Mouse (Mus musculus) cerebellum, postnatal 36 days (tissue): ENCODE results near the gene Il10ra.

Experiments used
- DNase-seq, 2 experiments: peaks; one replicate each; pipeline ENCODE4 v3.0.0; 2021 to 2022; ENCODE audit warnings: mixed read lengths in 2 of 2

The Il10ra gene

GRCm38 (mm10) chr9:45268597-45269325, at the start of gene Il10ra:
Gene Il10ra (minus strand): TSS chr9:45269149.
- DNase-seq, result peak; percentile 62 to 64

- no peak for DNase-seq
These were observed 48.7 kb upstream of the Il10ra start for GRCm38 (mm10) chr9:45317635-45318034.

GRCm38 (mm10) chr9:45313913-45314312, 45.0 kb upstream of the Il10ra start:
- no peak for DNase-seq

GRCm38 (mm10) chr9:45311858-45312257, 42.9 kb upstream of the Il10ra start:
- no peak for DNase-seq

GRCm38 (mm10) chr9:45308521-45308920, 39.6 kb upstream of the Il10ra start:
- no peak for DNase-seq

- DNase-seq, result no peak
These were observed 37.9 kb upstream of the Il10ra start for GRCm38 (mm10) chr9:45306746-45307410.

- no peak for DNase-seq
These were observed 32.8 kb upstream of the Il10ra start for GRCm38 (mm10) chr9:45301771-45302170.

GRCm38 (mm10) chr9:45300422-45301104, 31.6 kb upstream of the Il10ra start:
- DNase-seq, result peak; percentile 95 to 99

- DNase-seq, result peak; percentile 28 to 44
These were observed 30.5 kb upstream of the Il10ra start for GRCm38 (mm10) chr9:45299231-45300006.

GRCm38 (mm10) chr9:45294210-45295011, 25.5 kb upstream of the Il10ra start:
- DNase-seq, result no peak

GRCm38 (mm10) chr9:45291481-45292168, 22.7 kb upstream of the Il10ra start:
- DNase-seq, result peak; percentile 79

GRCm38 (mm10) chr9:45282466-45282865, 13.5 kb upstream of the Il10ra start:
- no peak for DNase-seq

- DNase-seq, result no peak
These were observed 11.9 kb upstream of the Il10ra start for GRCm38 (mm10) chr9:45280891-45281290.

- no peak for DNase-seq
These were observed 11.1 kb upstream of the Il10ra start for GRCm38 (mm10) chr9:45280059-45280458.

- DNase-seq, result no peak
These were observed 5.7 kb upstream of the Il10ra start for GRCm38 (mm10) chr9:45274635-45275034.

- no peak for DNase-seq
These were observed 5.3 kb upstream of the Il10ra start for GRCm38 (mm10) chr9:45274218-45274617.

- no peak for DNase-seq
These were observed 3.3 kb upstream of the Il10ra start for GRCm38 (mm10) chr9:45272213-45272612.

- DNase-seq, result no peak
These were observed 870 bp downstream of the Il10ra start for GRCm38 (mm10) chr9:45268079-45268478.

GRCm38 (mm10) chr9:45267099-45267498, 1.9 kb downstream of the Il10ra start:
- DNase-seq, result no peak

- DNase-seq, result peak; percentile 27 to 37
These were observed 7.1 kb downstream of the Il10ra start for GRCm38 (mm10) chr9:45261872-45262271.

GRCm38 (mm10) chr9:45261466-45261865, 7.5 kb downstream of the Il10ra start:
- peak; percentile 91 to 94 for DNase-seq
